Mouse (Mus musculus) forebrain, embryonic 13.5 days (tissue): ENCODE results near the gene Gna11. TPM values are rescaled to one million over a fixed set of nuclear protein-coding genes. Genes with fewer than 3 reads are reported as not detected.
A peak's percentile ranks its signal among the peaks of the same experiment; 100 is the strongest.

ENCODE experiments used
- ATAC-seq: fragments of 200-750 bp; cut with Nextera tagmentation; 2 replicates; pipeline ENCODE4 v1.8.0; 2017
- H3K27ac ChIP-seq: fragments of 300-500 bp; sonication (generic); 2 replicates; pipeline ENCODE4 v1.5.1; 2015; ENCODE audit warnings: inconsistent platforms, mild to moderate bottlenecking, moderate library complexity
- H3K27me3 ChIP-seq: fragments of 300-500 bp; sonication (generic); 2 replicates; pipeline ENCODE4 v1.6.1; 2015; ENCODE audit warnings: mild to moderate bottlenecking, inconsistent platforms
- H3K36me3 ChIP-seq: fragments of 300-500 bp; sonication (generic); 2 replicates; pipeline ENCODE4 v1.6.1; 2015; ENCODE audit warnings: mild to moderate bottlenecking, inconsistent platforms; ENCODE audit not compliant: poor library complexity, severe bottlenecking
- H3K4me1 ChIP-seq: fragments of 300-500 bp; sonication (generic); 2 replicates; pipeline ENCODE4 v1.6.1; 2015; ENCODE audit warnings: inconsistent platforms
- H3K4me2 ChIP-seq: fragments of 300-500 bp; sonication (generic); 2 replicates; pipeline ENCODE4 v1.6.1; 2015; ENCODE audit warnings: inconsistent platforms, mild to moderate bottlenecking, moderate library complexity
- H3K4me3 ChIP-seq: fragments of 300-500 bp; sonication (generic); 2 replicates; pipeline ENCODE4 v1.5.1; 2015; ENCODE audit warnings: mild to moderate bottlenecking, inconsistent platforms
- H3K9ac ChIP-seq: fragments of 300-500 bp; sonication (generic); 2 replicates; pipeline ENCODE4 v1.6.1; 2015; ENCODE audit warnings: mild to moderate bottlenecking, inconsistent platforms
- H3K9me3 ChIP-seq: fragments of 300-500 bp; sonication (generic); replicated peaks from 2 replicates; pipeline ENCODE4 v1.6.1; 2016; ENCODE audit warnings: inconsistent platforms
- WGBS: fragments of 180-500 bp; shearing (Covaris S2); methylation state at CpG from one replicate; pipeline ENCODE4 v1.1.7; 2015; 5-methylcytosine and 5-hydroxymethylcytosine counted together
- polyA plus RNA-seq: library from polyadenylated mRNA; unstranded; fragments of >200 nt; fragmentation: Nextera tagmentation; extraction: Ambion mirVana; gene quantifications from 2 replicates; pipeline ENCODE4 v1.2.1, GENCODE M21; 2015

Gene Gna11
- polyA plus RNA-seq, 1 experiment from 2014 or later, result 79.0 TPM

DNA sequence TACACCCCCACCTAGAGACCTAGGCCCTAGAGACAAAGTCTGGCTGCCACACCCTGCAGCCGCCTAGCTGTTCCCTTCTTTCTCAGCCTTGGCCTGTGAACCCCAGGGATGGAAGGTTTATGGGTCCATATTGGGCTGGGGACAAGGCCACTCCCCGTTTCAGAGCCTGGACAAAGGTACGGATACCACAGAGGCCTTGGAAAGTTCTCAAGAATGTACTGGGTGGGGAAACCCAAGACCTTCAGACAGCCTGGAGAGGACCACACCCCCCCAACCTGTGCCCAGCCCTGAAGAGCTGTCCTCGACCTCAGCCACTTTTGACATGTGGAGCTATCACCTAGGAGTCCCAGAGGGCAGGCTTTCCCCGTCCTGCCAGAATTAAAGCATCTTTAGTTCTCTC is 4.0 kb upstream of the Gna11 start:
- ATAC-seq, result no peak
- 65% methylated on average over 5 of the region's 5 CpGs for WGBS
- peaks cover 11% of the 10 kb centered on the region for H3K4me1 ChIP-seq

DNA sequence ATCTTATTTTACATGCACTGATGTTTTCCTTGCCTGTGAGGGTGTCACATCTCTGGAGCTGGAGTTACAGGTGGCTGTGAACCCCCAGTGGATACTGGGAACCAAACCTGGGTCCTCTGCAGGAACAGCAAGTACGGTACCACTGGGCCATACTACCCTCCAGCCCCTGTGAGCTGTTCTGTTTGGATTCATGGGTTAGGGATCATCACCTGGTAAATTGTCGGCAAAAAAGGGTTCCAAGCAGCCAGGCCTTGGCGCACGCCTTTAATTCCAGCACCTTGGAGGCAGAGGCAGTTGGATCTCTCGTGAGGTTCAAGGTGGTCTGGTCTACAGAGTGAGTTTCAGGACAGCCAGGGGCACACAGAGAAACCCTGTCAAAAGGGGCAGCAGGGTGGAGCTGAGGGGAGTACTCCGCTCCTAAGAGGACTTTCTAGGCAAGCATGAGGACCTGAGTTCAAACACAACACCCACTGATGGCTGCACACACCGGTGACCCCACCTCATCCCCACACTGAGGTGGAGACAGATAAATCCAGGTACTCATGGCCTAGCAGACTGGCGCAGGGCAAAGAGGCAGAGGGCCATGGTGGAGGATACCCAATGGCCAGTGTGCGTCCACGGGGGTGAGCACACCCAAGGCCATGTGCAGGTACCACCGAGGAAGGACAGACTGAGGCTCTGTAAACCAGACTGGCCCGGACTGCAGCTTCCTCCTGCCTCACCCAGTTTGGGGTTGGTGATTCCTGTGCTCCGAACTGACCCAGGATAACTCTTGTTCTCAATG is 2.0 kb upstream of the Gna11 start:
- ATAC-seq, result no peak
- Histone ChIP-seq H3K4me2 (no peak overlapping the region), H3K36me3 (peaks cover 4% of the 10 kb centered on the region; the same call in 1 of the 2 replicates), H3K27ac (no peak overlapping the region), H3K9ac (0 out of 2 replicates have a peak overlapping the region, but pooled peaks have one; percentile 8), H3K4me3 (no peak overlapping the region), H3K4me1 (peaks cover 30% of the 10 kb centered on the region), H3K9me3 (no peaks in the 10 kb centered on the region), H3K27me3 (no peaks in the 10 kb centered on the region)
- WGBS, result 91% methylated on average over 13 of the region's 13 CpGs

More for the DNA sequence above, 4.0 kb upstream of the Gna11 start:
- Histone ChIP-seq H3K9me3 (peaks cover 3% of the 10 kb centered on the region; the same call in 1 of the 2 replicates), H3K9ac (0 out of 2 replicates have a peak overlapping the region, but pooled peaks have one; percentile 0), H3K4me2 (no peak overlapping the region), H3K27me3 (no peaks in the 10 kb centered on the region), H3K4me3 (no peak overlapping the region), H3K27ac (no peak overlapping the region), H3K36me3 (no peaks in the 10 kb centered on the region)

DNA sequence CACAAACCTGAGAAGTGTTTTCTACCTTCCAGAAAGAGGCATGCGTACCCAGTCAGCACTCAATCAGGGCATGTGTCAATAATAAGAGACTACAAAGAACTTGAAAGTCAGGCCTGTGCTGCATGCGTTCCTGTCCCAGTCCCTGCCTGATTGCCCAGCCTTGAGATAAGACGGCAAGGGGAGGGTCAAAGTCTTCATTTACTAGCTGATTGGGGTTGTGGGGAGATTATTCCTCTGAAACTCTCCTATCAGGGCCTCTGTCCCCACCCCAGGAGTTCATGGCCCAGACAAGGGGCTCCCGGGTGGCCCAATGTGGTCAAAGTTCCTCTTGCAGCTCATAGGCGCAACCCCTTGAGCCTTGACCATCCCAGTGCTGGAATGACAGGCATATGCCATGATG is 1.3 kb upstream of the Gna11 start:
- Histone ChIP-seq H3K4me2 (no peak overlapping the region), H3K27ac (no peak overlapping the region), H3K9ac (0 out of 2 replicates have a peak overlapping the region, but pooled peaks have one; percentile 2), H3K4me3 (no peak overlapping the region), H3K4me1 (peaks cover 37% of the 10 kb centered on the region), H3K9me3 (no peaks in the 10 kb centered on the region), H3K36me3 (peaks cover 8% of the 10 kb centered on the region; the same call in 1 of the 2 replicates), H3K27me3 (no peaks in the 10 kb centered on the region)
- no peak for ATAC-seq
- WGBS, result 85% methylated on average over 5 of the region's 5 CpGs

DNA sequence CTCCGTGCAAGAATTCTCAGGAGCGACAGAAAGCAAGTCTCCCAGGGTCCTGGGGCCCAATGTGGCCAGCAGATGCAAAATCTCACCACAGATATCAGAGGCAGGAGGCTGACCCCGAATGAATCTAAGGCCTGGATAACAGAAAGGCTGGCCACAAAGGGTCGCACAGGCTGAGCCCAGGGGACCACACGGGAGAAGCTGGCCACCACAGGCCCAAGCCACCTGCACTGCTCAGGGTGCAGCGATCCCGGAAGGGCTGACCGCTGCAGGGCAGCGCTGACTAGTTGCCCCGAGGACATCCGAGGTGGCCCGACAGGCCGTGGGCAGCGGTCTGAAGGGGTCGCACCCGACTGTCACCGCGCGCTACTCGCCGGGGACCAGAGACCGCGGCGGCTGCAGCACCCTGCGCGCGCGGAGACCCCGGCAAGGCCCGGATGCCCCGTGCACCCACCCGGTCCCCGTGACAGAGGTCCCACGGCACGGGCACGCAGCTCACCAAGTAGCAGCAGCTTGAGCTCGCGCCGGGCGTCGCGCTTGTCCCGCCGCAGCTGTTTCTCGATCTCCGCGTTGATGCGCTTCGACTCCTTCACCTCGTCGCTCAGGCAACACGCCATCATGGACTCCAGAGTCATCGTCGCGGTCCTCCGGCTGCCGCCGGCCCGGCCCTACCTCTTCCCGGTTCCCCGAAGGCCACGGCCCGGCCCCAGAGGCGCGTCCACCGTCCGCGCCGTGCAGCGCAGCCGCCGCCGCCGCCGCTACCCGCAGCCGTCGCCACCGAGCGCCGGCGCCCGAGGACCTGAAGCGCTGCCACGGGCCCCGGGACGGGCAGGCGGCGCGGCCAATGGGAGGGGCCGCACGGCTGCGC is 462 bp downstream of the Gna11 start:
- Histone ChIP-seq H3K4me2 (peak overlapping the region; percentile 99), H3K36me3 (peaks cover 12% of the 10 kb centered on the region; the same call in 1 of the 2 replicates), H3K9me3 (no peaks in the 10 kb centered on the region), H3K27me3 (no peaks in the 10 kb centered on the region), H3K9ac (peak overlapping the region; percentile 85), H3K27ac (peak overlapping the region; percentile 80), H3K4me3 (peak overlapping the region; percentile 86), H3K4me1 (peaks cover 42% of the 10 kb centered on the region)
- peak; percentile 14 for ATAC-seq
- WGBS, result under 1% methylated on average over 85 of the region's 93 CpGs

DNA sequence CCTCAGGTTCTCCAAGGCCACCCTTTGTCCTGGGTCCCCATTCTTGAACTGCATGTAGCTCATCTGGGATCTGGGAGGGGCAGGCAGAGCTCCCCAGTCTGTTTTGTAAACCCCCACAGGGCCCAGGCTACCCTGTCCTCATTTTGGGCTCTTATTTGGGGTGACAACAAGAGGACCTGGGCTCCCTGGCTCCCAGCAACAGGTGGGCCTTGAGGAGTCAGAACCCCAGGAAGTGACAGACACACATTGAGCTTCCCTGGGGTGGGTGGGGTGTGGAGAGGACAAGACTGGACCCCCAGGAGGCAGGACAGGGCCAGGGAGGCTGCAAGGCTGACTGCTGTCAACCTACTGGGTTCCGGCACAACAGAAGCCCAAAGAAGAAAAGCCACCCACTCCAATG is 1.4 kb downstream of the Gna11 start:
- H3K27ac ChIP-seq, result no peak overlapping the region
- peaks cover 12% of the 10 kb centered on the region; the same call in 1 of the 2 replicates for H3K36me3 ChIP-seq
- H3K9ac ChIP-seq, result peak overlapping the region; percentile 85
- WGBS, result 75% methylated on average over 1 of the region's 1 CpGs
- H3K4me3 ChIP-seq, result peak overlapping the region; percentile 86
- H3K9me3 ChIP-seq, result no peaks in the 10 kb centered on the region
- H3K4me2 ChIP-seq, result peak overlapping the region; percentile 99
- H3K27me3 ChIP-seq, result no peaks in the 10 kb centered on the region
- no peak for ATAC-seq
- H3K4me1 ChIP-seq, result peaks cover 44% of the 10 kb centered on the region

DNA sequence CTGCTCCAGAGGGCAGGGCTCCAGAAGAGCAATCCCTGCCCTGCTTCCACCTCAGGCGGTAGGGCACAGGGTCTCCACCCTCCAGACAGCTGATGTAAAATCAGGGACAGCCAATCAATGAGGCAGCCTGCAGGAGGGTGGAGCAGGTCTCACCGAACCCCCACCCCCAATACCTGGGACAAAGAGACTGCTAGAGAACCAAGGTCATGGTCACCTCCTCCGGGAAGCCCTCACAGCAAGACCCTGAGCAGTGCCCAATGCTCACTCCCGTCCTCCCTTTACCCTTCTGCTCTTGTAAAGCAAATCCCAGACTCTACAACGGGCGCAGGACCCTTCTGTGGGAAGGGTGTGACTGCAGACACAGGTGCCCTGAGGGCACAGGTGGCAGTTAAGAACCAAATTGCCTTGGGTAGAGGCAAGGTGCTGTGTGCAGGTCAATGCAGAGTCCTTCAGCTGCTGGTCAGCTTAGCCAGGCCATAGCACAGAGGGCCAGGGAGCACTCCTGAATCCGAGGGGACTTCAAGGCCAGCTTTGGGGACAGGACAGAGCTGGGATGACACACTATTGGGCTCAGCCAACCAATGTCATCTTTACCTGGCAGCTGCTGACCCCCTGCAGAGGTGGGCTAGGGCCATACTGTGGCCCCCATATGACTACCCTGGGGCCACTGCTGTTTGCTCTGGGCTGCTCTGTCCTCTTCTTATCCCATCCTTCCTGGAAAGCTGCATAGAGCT is 2.1 kb downstream of the Gna11 start:
- Histone ChIP-seq H3K36me3 (peaks cover 12% of the 10 kb centered on the region; the same call in 1 of the 2 replicates), H3K4me2 (peak overlapping the region; percentile 99), H3K4me1 (peaks cover 46% of the 10 kb centered on the region), H3K4me3 (peak overlapping the region; percentile 86), H3K9ac (peak overlapping the region; percentile 85), H3K9me3 (no peaks in the 10 kb centered on the region), H3K27me3 (no peaks in the 10 kb centered on the region), H3K27ac (no peak overlapping the region)
- no peak for ATAC-seq
- 79% methylated on average over 7 of the region's 7 CpGs for WGBS

DNA sequence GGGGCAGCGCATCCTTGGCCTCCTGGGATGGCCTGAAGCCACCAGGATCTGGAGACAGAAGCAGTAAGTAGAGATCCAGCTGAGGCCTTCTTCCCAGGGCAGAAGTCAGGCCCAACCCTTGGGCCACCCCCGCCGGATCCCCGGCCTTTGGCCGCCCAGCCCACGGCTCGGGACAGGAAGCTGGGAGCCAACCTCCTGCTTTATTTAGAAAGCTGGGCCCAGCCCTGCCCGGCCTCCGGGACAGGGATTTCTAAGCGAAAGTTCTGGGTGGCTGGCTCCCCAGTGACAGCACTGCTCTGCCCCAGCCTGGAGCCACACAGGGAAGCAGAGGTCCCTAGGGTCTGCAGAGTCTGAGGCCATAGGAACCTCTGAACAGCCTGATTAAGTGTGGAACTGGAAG is 3.2 kb downstream of the Gna11 start:
- H3K9ac ChIP-seq, result peak overlapping the region; percentile 58
- H3K36me3 ChIP-seq, result peaks cover 16% of the 10 kb centered on the region; the same call in 1 of the 2 replicates
- WGBS, result 88% methylated on average over 10 of the region's 10 CpGs
- peak overlapping the region; percentile 5; the same call in 1 of the 2 replicates for H3K4me2 ChIP-seq
- H3K9me3 ChIP-seq, result no peaks in the 10 kb centered on the region
- peaks cover 46% of the 10 kb centered on the region for H3K4me1 ChIP-seq
- H3K27me3 ChIP-seq, result no peaks in the 10 kb centered on the region
- no peak overlapping the region for H3K4me3 ChIP-seq
- H3K27ac ChIP-seq, result no peak overlapping the region
- ATAC-seq, result no peak

DNA sequence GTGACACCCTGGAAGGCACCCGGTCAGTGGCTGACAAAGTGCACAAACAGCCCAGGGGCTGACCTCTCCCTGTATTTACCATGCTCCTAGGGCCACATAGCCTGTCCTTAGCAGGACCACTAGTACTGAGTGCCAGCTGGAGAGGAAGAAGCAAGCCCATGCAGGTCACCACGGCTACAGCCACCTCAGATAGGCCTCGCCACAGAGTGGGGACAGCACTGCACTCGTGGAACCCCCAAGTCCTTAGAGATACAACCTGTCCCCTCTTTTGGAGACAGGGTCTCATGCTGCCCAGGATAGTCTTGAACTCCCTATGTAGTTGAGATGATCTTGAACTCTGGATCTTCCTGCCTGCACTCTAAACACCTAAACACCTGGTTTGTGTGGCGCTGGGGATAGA is 3.6 kb downstream of the Gna11 start:
- Histone ChIP-seq H3K27ac (no peak overlapping the region), H3K4me3 (no peak overlapping the region), H3K9ac (peak overlapping the region; percentile 58; the same call in 1 of the 2 replicates), H3K27me3 (no peaks in the 10 kb centered on the region), H3K9me3 (no peaks in the 10 kb centered on the region), H3K4me2 (no peak overlapping the region), H3K36me3 (peaks cover 16% of the 10 kb centered on the region; the same call in 1 of the 2 replicates), H3K4me1 (peaks cover 46% of the 10 kb centered on the region)
- WGBS, result 88% methylated on average over 5 of the region's 5 CpGs
- ATAC-seq, result no peak

DNA sequence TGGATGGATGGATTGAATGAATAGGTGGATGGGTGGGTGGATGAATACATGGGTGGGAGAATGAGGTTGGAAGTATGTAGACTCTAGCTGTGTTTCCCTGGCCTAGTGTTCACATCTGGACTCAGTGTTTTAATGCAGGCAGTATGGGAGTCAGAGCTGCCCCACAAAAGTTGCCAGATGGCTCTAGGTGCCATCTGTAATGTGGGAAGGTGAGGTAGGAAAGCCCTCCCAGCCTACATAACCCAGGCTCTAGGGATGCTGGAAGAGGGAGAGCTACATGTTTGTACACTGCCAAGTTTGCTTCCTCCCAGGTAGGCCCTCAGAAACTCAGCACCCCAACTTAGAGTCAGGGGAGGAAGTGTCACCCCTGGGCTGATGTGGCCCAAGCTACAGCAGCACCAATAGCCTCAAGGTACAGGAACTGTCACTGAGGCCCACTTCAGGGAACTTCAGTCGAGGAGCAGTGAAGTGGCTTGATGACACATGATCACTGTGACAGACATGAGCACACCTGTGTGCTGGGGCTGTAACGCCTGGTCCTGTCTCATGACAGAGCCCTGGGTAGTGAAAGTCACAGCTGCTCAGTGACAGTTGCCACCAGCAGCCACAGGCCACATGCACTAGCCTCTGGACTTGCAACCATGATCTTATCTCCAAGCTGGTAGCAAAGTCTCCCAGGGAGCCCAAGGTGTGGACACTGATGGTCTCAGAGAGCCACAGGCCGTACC is 6.5 kb downstream of the Gna11 start:
- H3K4me2 ChIP-seq, result no peak overlapping the region
- H3K4me1 ChIP-seq, result peaks cover 30% of the 10 kb centered on the region
- H3K9ac ChIP-seq, result no peak overlapping the region
- no peak overlapping the region for H3K4me3 ChIP-seq
- no peak overlapping the region for H3K27ac ChIP-seq
- ATAC-seq, result no peak
- H3K36me3 ChIP-seq, result peaks cover 24% of the 10 kb centered on the region
- H3K27me3 ChIP-seq, result no peaks in the 10 kb centered on the region
- H3K9me3 ChIP-seq, result no peaks in the 10 kb centered on the region
- WGBS, result 87% methylated on average over 3 of the region's 3 CpGs

DNA sequence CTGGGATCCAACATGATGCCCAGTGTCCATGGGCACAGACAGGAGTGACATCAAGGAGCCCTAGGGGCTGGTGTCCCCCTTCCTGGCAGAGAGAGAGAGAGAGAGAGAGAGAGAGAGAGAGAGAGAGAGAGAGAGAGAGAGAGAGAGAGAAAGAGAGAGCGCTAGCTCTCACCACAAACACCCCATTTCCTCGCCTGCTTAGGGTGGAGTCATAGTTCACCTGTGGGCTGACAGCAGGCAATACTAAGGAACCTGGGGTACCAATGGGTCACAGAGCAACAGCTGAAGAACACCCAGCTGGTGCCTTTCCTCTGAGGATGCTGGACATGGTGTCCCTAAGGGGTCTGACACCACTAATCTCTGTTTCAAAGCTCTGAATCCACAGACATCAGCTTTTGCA is 7.6 kb downstream of the Gna11 start:
- Histone ChIP-seq H3K9me3 (no peaks in the 10 kb centered on the region), H3K4me2 (no peak overlapping the region)
- 81% methylated on average over 2 of the region's 2 CpGs for WGBS

DNA sequence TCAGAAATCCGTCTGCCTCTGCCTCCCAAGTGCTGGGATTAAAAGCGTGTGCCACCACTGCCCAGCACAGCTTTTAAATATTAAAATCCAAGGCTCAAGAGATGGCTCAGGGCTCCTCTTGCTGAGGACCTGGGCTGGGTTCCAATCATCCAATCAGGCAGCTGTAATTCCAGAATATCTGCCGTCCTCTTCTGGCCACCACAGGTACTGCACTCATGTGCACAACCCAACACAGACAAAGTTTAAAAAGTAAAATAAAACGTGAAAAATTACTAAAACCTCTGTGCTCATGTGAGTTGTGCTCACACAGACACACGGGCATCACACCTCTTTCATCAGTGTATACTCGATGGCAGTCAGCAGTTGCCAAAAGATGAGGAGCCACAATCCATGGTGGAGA is 8.3 kb downstream of the Gna11 start:
- Histone ChIP-seq H3K27ac (no peak overlapping the region), H3K4me2 (no peak overlapping the region), H3K27me3 (no peaks in the 10 kb centered on the region), H3K9ac (no peak overlapping the region), H3K4me3 (no peak overlapping the region), H3K4me1 (peaks cover 13% of the 10 kb centered on the region; the same call in 1 of the 2 replicates), H3K9me3 (no peaks in the 10 kb centered on the region), H3K36me3 (peaks cover 33% of the 10 kb centered on the region)
- 83% methylated on average over 6 of the region's 6 CpGs for WGBS
- no peak for ATAC-seq

More for the DNA sequence above, 7.6 kb downstream of the Gna11 start:
- ATAC-seq, result no peak
- Histone ChIP-seq H3K27ac (no peak overlapping the region), H3K4me3 (no peak overlapping the region), H3K27me3 (no peaks in the 10 kb centered on the region), H3K4me1 (peaks cover 20% of the 10 kb centered on the region), H3K9ac (no peak overlapping the region), H3K36me3 (peaks cover 32% of the 10 kb centered on the region)
